Mouse (Mus musculus) left cerebral cortex, postnatal 25 days (tissue): ENCODE measurements at regions not wholly inside any gene's neighbourhood (a gene's known extent, or its start where the extent isn't known, plus 50 kb on each side); places are given as distances from the start of the nearest gene placed in this dataset.
A peak's percentile ranks its signal among the peaks of the same experiment; 100 is the strongest.

Experiments
- DNase-seq, 2 experiments: peaks; one replicate each; pipeline ENCODE4 v3.0.0; 2022; ENCODE audit warnings: low spot score in 2 of 2, mixed read lengths in 1 of 2
- intact Hi-C: fragments of 180-260 bp; cut with DNase I; formaldehyde crosslinking; loops from one replicate; pipeline ENCODE4 v1.15.1; 2025

DNA sequence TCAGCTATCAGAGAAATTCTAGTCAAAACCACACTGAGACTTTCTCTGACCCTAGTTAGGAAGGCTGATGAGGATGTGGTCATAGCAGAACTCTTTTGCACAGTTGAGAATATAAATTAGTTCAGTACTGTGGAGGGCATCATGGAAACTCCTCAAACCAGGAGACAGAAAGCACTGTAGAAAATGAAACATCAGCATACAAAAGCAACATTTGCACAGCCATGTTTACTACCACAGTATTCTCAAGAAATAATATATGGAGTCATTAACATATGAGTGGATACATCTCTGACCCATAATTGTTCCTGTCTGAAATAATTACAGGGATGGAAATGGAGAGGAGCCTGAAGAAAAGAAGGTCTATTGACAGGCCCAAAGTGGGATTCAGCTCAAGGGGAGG, 683.6 kb upstream of the Adgrl2 start:
- intact Hi-C loops = no loop called here
- DNase-seq = no peak

DNA sequence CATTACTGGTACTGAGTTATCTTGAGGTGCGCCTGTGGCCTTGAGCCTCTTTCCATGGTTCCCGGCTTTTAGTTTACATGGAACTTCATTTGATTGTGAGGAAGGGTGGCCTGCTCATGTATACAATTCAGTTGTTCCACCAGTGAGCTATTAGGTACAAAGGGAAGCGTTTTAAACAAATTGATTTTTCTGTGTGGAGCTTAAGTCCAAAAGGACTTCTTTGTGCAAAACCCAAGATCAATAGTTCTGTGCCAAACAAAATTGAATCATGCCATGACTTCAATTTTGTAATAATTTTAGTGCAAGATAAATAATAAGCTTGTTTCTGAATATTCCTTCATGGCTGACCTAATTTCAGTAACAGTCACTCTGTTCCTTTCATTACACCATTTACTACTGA, 674.3 kb upstream of the Adgrl2 start:
- DNase-seq = no peak
- intact Hi-C loops = no loop called here

- intact Hi-C loops = no loop called here
- no peak for DNase-seq
Observed at GRCm38 (mm10) chr3:149638324-149638723, 648.0 kb upstream of the Adgrl2 start.

DNA sequence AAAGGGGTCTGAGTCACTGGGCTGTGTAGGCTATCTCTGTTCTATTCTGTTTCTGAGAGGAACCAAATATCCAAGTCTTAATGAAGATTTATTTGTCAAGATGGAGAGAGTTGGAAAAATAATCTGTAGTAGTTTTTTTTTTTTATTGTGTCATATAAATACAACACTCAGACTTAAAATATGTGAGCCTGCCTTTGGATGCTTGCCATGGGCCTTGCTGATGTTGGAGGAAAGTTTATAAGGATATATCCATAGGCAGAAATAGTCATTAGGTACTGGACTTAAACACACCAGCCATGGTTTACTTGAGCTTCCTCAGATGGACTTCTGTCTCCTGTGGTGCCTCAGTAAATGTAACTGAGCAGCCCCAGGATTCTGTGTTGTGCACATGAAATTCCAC, 635.8 kb upstream of the Adgrl2 start:
- DNase-seq = no peak

DNA sequence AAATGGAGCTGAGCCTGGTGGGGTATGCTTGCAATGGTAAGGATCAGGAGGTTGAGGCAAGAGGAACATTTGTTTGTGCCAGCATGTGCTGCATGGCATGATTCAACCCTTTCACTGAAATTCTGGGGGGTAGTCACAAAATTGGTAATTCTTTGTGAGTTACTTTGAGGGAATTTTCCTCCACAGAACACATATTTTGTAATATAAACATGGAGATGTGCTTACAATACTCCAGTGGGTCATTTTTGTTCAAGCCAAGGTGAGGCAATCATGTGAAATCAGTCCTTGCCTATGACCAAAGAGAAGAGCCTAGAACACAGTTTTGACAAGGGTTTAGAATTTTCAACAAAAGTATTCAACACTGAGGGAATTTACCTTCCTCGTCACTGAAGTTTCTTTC, 635.1 kb upstream of the Adgrl2 start:
- intact Hi-C loops = no loop called here
- DNase-seq = no peak

More for the DNA sequence above, 635.8 kb upstream of the Adgrl2 start:
- intact Hi-C loops = no loop called here

GRCm38 (mm10) chr3:149625066-149625465, 634.7 kb upstream of the Adgrl2 start:
- DNase-seq = no peak

DNA sequence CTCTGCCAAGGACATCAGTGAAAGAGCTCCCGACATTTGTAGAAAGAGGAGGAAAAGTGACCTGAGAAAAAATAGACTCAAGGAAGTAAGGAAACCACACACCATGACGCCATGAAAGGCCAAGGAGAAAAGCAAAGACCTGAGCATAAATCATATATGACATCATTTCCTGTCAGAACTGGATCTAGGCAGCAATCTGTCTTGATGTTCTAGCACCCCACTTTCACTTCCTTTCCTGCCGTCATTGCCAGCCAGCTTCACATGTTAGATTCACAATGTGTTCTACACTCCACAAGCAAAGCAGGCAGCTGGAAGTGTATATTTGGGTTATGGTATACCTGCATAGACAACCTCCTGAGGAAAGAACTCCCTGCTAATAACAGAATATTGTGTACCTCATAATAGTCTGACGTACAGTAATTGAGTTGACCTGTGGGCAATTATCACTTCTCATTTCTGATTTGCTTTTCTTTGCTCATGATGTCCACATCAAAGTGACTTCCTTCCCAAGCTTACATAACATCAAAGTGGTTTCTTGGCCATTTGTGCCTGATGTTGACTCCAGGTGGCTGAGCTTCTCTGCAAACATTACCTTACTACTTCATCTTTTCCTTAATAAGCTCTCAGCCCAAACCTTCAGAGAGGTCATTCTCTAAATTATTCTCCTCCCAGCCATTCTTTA, 633.6 kb upstream of the Adgrl2 start:
- DNase-seq = no peak
- intact Hi-C loops = no loop called here

More at GRCm38 (mm10) chr3:149625066-149625465, 634.7 kb upstream of the Adgrl2 start:
- intact Hi-C loops = no loop called here

DNA sequence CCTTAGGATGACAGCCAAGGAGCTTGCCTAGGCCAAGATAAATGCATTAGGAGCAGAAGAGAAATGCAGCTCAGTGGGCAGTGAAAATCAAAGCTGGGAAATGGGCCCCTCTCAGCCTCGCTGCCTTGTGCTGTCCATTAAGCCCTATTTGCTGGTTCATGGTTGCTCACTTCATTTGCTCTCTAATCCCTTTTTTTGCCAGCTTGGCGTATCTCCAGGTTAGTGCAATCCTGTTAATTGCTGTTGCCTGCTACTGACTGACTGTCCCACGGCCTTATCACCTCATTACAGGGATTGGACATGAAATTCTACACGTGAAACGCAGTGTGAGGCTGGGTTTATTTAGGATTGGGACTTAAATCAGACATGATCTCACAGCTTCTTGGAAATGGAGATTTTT, 613.5 kb upstream of the Adgrl2 start:
- no peak for DNase-seq
- intact Hi-C loops = no loop called here

- intact Hi-C loops = no loop called here
- peak in 1 of 2 experiments; percentile 4 for DNase-seq
Observed at GRCm38 (mm10) chr3:149601276-149601675, 610.9 kb upstream of the Adgrl2 start.

DNA sequence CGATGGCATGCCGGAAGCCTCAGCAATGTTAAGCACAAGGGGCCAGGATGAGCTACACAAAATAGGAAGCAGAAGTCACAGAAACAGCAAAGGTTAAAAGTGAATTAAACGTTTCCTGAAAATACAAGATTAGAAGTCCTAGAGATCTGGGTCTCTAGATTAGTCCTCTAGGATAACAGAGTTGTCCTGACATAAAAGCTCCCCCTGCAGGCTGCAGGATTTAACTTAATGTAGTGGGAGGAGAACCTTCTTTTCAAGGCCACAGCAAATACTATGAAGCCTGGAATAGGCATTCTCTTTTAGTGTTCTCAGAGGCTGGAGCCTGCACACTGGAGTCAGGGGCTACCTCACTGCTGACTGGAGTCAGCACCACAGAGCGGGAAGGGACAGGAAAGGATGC, 604.1 kb upstream of the Adgrl2 start:
- intact Hi-C loops = no loop called here

GRCm38 (mm10) chr3:149585769-149586168, 595.4 kb upstream of the Adgrl2 start:
- DNase-seq = no peak
- intact Hi-C loops = no loop called here

More for the DNA sequence above, 604.1 kb upstream of the Adgrl2 start:
- DNase-seq = no peak

DNA sequence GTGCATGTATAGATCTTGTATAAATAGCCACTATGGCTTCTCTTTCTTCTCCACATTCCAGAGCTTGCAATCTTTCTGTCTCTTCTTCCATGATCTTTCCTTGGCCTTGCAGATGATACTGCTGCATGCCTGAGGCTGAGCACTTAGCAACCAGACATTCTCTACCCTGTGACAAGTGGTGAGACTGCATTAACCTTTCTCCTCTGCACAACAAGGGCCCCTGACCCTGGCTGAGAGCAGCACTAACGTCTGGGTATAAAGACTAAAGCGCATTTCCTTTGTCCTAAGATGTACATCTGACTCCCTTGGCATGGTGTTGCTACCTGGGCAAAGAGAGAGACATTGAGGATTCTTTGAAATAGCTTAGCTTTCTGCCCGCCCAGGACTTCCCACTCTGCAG, 590.8 kb upstream of the Adgrl2 start:
- DNase-seq = no peak
- intact Hi-C loops = no loop called here

GRCm38 (mm10) chr3:149575678-149576077, 585.3 kb upstream of the Adgrl2 start:
- intact Hi-C loops = no loop called here
- no peak for DNase-seq

DNA sequence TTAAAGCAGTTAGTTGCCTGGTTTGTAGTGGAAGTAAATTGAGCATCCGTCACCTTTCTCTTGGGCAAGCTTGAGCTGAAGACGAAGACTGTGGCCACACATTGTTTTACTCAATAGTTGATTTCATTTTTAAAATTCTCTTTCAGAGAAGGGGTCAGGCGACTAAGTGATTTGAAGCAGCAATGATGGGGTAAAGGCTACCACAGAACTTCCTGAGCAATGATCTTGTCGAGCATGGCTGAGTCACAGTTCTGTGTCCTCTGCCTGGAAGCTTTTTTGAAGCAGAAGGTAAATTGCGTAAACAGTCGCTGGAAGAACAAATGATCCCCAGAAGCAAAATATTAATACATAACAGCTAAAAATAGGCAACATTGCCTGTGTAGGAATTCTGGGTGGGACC, 576.5 kb upstream of the Adgrl2 start:
- no peak for DNase-seq
- intact Hi-C loops = no loop called here

- intact Hi-C loops = no loop called here
- DNase-seq = no peak
Observed at GRCm38 (mm10) chr3:149550231-149550951, 560.0 kb upstream of the Adgrl2 start.

DNA sequence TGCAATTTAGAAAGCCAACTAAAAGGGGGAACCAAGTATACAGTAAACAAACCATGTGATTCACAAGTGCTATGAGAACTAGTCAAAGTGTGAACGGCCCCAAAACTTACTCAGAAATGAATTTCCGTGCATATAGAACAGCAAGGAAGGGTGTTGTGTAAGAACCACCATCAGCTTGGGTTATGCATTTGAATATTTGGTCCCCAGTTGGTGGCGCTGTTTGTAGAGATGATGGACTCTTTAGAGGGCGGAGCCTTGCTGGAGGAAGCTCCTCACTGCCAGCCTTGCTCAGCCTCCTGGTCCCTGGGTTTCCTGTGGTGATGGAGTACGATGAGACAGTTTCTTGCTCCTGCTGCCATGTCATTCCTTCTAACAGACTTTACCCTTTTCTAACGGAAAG, 556.7 kb upstream of the Adgrl2 start:
- DNase-seq = no peak
- intact Hi-C loops = no loop called here

DNA sequence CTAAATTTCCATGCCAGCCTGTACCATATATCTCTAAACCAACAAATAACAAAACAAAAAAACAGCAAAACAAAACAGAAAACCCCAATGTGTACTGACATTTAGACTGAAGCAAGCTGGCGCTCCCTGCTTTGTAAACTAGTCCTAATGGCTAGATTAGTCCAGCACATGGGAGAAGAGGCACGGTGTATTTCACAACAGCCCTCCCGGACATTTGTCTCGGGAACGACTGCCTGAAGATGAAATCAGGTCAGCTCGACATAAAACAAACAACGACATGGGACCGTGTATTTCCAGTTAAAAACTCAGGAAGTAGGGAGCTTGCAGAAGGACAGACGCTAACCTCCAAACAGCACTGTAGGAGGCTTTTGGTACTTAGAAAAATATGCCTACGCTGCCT, 555.9 kb upstream of the Adgrl2 start:
- no peak for DNase-seq
- intact Hi-C loops = no loop called here

GRCm38 (mm10) chr3:149534183-149534582, 543.8 kb upstream of the Adgrl2 start:
- no peak for DNase-seq
- intact Hi-C loops = no loop called here

DNA sequence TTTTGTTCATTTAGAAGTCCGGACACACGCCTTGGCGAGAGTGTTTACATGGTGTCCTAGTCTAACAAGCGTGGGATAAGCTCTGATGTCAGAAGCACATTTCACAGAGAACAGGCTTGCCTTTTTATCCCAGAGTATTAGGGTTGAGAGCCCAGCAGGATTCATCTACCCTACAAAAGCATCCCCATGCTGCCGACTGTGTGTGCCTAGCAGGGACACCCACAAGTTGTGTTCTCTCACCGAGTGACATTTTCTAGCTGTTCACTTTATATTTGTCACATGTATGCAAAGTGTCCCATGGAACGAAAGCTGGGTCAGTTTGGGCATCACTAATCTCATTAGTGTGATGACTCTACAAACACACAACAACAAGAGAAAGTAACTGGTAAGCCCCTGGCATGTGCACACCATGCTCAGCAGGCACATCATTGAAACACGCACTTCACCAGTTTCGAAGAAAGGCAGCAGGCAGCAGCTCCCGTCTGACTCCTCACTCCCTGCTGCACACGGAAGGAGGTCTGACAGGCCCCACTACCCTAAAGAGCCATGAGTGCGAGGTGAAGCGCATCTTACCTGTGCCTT, 539.8 kb upstream of the Adgrl2 start:
- DNase-seq = no peak
- intact Hi-C loops = no loop called here

DNA sequence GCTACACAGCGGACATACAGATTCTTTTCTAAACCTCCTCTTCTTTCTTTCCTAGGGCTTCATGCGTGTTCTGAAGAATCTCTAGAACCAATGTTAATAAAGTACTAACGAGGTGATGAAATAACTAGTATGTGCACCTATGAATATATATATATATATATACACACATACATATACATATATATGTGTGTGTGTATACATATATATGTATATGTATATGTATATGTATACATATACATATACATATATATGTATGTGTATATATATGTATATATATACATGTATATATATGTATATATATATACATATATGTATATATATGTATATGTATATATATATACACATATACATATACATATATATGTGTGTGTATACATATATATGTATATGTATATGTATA, 536.2 kb upstream of the Adgrl2 start:
- intact Hi-C loops = no loop called here
- no peak for DNase-seq

DNA sequence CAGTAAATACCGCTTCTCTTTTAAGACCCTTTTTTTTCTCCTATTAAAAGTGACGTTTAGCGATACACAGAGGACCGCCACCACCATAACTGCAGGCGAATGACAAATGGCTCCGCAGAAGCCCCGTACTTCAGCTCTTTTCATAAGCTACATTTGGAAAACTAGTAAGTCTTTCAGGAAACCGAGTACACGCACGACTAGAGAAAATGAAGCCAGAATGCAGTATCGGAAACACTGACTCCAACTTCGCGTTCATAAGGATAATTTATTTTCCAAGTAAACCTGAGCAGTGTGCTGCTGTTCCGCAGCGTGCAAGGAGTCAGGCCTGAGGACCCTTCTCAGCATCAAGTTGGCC, 529.2 kb upstream of the Adgrl2 start:
- peak; percentile 3 to 12 for DNase-seq
- intact Hi-C loops = no loop called here
